Mouse (Mus musculus) cortical plate, adult 2 months (tissue): ENCODE measurements at regions not wholly inside any gene's neighbourhood (a gene's known extent, or its start where the extent isn't known, plus 50 kb on each side); places are given as distances from the start of the nearest gene placed in this dataset.

Source experiments
- CTCF ChIP-seq: fragments of 200-500 bp; IDR thresholded peaks from 2 replicates; pipeline ENCODE4 v1.5.1; 2011; ENCODE audit warnings: mild to moderate bottlenecking, control low read depth, low read length; ENCODE audit not compliant: insufficient read depth; ENCODE audit errors: extremely low read depth
- POLR2A ChIP-seq: fragments of 200-500 bp; IDR thresholded peaks from 2 replicates; pipeline ENCODE4 v1.6.1; 2011; ENCODE audit warnings: mild to moderate bottlenecking, low read length, control low read depth; ENCODE audit not compliant: insufficient read depth; ENCODE audit errors: extremely low read depth

- TF ChIP-seq CTCF (no peak), POLR2A (no peak)
Measured at GRCm38 (mm10) chr12:97158332-97158731, 1100.9 kb downstream of the Galc start.
